Mouse (Mus musculus) layer of hippocampus, adult 2 months (tissue): ENCODE data around the gene Moap1. TPM values are rescaled to one million over a fixed set of nuclear protein-coding genes. Genes with fewer than 3 reads are reported as not detected.

Experiments
- DNase-seq, 2 experiments: peaks; one replicate each; pipeline ENCODE4 v3.0.0; 2022; ENCODE audit warnings: low spot score in 2 of 2
- H3K27ac ChIP-seq: fragments of 200-600 bp; 2 replicates; pipeline ENCODE4 v1.8.1; 2022
- H3K4me3 ChIP-seq: fragments of 200-600 bp; 2 replicates; pipeline ENCODE4 v1.8.1; 2022; ENCODE audit warnings: mild to moderate bottlenecking
- CTCF ChIP-seq: fragments of 200-600 bp; conservative IDR thresholded peaks from 2 replicates; pipeline ENCODE4 v1.8.1; 2022; ENCODE audit warnings: antibody characterized with exemption, mild to moderate bottlenecking, moderate library complexity
- total RNA-seq, 2 experiments: library from RNA; stranded (reverse); gene quantifications; 2 replicates each; pipeline ENCODE4 v1.2.3; 2021

Moap1 gene
- total RNA-seq, 2 experiments from 2014 or later: 24.3 to 24.9 TPM

DNA sequence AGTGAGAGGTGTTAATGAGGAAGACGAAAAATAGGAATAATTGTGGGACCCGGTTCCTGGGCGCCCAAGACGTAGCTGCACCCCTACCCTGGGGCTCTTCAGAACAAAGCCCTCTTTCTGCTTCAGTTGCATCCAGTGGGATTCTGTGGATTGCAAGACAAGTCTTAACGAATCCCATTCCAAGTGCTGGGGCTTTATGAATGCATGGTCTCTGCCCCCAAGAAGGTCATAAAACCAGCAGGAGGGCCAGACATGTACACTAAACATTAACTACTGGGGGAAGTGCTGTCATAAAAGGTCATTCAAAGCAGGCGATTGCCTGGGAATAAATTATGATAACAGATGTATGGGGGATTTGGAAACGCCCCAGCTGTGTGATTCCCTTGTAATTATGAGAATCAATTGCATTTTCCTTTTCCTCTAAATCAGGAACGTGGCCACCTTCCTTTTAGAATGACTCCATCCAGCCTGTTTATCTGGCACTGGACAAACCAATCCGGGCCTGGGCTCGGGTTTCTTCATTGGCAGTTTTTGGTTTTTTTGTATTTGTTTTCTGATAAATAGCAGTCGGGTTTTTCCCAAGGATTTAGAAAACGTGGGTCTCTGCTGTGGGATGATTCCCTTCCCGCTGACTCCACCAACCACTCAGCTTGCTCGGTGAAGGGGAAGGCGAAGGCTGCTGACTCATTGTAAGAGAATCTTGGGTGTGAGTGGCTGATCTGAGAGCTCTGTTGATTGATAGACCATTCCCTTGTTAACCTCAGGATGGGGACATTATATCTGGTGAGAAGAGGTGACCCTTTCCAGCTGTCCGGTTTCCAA, 12.5 kb downstream of the Moap1 start:
- Histone ChIP-seq H3K4me3 (peak overlapping the region; percentile 2; the same call in 1 of the 2 replicates), H3K27ac (peak overlapping the region; percentile 83)
- DNase-seq: no peak
- no peak for TF ChIP-seq CTCF

DNA sequence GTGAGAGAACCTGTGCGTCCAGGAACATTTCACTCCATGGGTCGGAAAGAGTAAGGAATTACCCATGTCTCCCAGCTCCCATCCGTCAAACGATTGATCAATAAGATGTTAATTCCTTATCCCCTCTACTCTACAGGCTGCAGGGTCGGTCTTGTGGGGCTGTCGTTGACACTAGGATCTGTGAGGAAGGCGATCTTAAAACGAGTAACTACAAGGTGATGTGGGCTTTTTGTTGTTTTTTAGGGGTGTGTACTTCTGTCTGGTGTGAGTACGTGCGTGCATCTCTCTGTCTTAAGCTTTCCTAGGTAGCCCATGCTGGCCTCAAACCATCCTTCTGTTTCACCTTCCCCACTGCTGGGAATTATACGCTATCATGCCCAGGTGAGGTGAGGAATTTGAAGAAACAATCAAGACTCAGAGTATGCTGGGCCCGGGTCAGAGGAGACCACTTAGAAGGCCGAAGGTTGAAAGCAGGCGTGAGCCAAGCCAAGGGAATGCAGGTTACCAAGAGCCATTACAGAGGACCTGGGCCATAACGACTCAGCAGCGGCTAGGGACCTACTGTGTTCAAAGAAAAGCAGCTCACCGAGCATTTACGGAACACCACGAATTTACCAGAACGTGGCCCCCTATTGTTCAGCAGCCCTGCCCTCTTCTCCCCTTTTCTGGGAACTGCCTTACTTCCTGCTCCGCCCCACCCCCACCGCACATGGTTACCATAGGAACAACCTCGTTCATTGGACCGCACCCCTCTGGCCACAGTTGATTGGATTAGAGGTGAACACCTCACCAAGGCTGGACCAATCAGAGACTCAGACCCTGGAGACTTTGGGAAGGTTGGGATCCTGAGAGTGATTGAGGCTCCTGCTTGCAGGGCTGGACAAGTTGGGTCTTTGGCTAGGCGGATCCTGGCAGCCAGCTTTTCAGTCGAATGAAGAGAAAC, 13.3 kb downstream of the Moap1 start:
- no peak for TF ChIP-seq CTCF
- DNase-seq: peak; percentile 71 to 78
- H3K4me3 ChIP-seq: peak overlapping the region; percentile 2; the same call in 1 of the 2 replicates
- peak overlapping the region; percentile 83 for H3K27ac ChIP-seq

DNA sequence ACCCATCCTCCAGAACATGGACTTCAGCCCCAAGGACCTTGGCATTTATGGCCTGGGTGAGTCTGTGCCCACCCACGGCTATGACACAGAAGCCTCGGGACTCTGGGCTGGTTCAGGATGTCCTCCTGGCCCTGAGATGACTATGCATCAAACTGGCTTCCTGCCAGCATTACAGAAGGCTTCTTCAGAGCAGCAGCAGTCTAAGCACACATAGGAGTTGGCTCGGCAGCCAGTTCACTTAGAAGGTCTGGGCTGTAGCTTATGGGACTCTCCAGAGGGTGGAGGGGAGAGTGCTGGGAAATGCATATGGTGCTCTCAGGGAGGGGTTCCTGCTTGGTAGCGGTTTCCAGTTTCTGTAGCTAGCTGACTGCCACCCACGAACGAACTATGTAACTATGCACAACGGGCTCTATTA, 17.7 kb downstream of the Moap1 start:
- DNase-seq: peak in 1 of 2 experiments; percentile 51
- no peak for TF ChIP-seq CTCF
- Histone ChIP-seq H3K27ac (peak overlapping the region; percentile 48; the same call in 1 of the 2 replicates), H3K4me3 (no peak overlapping the region)

DNA sequence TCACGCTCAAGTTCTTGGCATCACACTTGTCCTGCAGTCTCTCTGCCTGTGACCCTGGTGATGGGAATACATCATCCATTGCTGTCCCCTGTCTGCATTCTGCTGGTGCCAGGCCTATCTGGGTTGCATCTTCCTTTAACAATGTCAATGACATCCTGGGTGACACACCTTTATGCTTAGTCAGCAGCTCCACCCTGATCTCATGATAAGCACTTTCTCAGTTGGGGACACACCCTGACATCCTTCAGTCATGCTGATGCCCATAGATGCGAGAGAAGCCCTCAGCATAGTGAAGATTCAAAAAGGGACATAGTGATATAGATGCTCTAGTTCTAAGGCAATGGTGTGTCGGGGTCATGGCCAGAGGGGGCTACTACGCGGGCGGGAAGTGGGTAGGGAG, 18.3 kb downstream of the Moap1 start:
- DNase-seq: no peak
- no peak for TF ChIP-seq CTCF

DNA sequence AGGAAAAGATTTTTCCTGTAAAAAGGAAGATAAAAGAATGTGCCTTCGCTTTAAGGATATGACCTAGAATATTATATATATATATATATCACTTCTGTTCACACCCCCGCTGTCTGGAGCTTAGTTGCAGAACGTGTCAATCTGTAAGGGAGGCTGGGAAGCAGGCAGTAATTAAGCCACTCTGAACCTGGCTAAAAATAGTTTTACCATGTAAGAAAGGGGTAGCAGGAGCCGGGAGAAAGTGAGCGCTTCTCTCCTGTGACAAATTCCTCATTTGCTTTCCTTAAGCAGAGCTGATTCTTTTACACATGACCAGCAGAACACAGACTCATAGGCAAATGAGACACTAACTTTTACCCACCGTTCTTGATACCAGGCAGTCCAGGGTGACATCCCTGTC, 19.6 kb downstream of the Moap1 start:
- TF ChIP-seq CTCF: no peak
- H3K27ac ChIP-seq: no peak overlapping the region
- no peak for DNase-seq
- no peak overlapping the region for H3K4me3 ChIP-seq

More for the DNA sequence above, 18.3 kb downstream of the Moap1 start:
- Histone ChIP-seq H3K4me3 (no peak overlapping the region), H3K27ac (no peak overlapping the region)

DNA sequence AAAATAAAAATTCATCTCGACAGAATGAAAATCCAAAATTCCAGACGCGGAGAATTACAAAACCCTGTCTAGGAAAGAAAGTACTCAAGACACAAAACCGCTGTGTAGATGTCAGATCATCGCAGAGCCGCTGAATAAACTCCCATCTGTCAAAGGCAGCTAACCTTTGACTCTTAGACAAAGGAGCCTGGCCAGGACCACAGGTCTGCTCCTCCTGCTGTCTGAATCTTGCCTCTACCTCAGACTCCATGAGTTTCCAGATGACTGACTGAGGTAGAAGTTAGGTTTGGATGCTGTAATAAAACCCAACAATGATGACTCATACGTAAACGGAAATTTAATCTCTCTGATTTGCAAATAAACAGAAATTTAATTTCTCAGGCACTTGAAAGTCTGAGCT, 20.5 kb downstream of the Moap1 start:
- Histone ChIP-seq H3K27ac (no peak overlapping the region), H3K4me3 (no peak overlapping the region)
- no peak for TF ChIP-seq CTCF
- no peak for DNase-seq

DNA sequence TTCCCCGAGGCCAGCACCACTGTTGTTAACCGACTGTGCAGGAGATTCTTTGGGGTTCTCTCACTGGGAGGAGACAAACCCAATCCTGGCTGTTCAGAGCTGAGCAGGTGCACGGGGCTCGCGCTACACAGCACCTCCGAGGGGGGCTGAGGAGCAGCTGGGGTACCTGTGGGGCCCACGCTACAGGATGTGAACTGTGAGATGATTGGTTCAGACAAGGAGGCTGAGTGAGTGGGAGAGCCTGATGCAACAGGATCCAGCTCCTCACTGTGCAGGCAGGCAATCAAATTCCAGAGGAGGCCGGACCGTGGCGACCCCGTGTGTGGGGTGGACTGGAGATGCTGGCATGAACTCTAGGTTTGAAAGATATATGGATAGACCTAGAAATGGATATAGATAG, 21.0 kb downstream of the Moap1 start:
- DNase-seq: no peak
- no peak overlapping the region for H3K27ac ChIP-seq
- no peak overlapping the region for H3K4me3 ChIP-seq
- TF ChIP-seq CTCF: no peak

DNA sequence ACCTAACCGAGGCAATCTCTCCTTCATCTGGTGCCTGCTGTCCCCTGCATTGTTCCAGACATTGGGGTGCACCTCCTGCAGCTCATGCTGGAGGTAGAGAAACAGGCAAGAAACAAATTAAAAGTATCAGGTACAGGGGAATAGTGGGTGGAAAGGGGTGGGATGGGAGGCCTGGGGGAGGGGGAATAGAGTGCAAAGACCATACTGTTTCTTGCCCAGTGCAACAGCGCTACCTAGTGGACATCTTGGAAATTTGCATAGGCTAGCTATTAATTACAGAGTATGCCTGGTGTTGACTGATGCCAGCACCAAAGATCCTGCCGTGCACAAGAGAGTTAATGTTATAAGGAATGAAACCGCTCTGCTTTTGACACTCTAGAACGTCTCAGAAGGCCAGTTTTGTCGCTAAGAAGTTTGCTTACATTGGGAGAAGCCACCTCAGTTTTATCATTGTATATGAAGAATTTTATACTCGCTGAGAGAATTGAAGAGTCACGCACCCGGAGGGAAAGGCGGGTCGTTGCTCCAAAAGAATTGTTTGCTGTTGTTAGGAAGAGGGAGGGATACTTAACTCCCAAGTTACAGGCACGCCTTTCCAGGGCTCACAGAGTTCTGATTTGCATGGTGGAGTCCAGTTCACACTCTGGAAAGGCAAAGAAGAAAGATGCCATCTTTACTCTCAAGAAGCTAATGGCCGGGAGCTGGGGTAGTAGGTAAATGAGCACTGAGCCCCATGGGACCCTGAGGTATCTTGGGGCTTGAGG, 23.7 kb downstream of the Moap1 start:
- peak in 1 of 2 experiments; percentile 71 for DNase-seq
- H3K27ac ChIP-seq: no peak overlapping the region
- no peak overlapping the region for H3K4me3 ChIP-seq
- TF ChIP-seq CTCF: peak; percentile 91

DNA sequence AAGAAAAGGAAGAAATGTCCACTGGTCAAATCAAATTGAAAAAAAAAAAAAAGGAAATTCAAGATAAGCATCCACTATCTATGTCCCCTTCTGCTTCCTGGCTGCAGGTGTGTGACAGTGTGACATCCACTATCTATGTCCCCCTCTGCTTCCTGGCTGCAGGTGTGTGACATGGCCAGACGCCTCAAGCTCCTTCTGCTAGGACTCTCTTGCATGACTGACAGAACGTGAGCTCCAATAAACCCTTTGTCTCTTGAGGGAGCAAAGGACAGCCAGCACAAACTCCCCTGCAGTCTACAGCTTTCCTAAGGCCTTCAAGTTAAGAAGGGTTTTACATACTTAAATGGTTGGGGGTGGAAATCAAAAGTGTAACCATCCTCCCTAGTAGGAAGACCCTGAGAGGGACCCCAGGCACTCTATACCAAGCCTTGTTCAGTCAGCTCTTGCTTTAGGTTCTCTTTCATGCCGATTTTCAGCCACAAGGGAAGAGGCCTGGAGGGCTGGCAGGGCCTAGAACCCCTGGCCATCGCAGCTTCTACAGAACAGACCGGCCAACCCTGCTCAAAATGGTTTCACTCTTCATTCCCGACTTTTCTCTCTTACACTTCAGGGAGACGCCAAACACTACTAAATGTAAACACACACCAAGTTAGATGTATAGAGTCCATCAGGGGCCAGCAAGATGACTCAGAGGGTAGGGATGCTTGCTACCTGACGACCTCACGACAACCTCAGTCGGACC, 28.6 kb downstream of the Moap1 start:
- TF ChIP-seq CTCF: no peak
- DNase-seq: no peak
- Histone ChIP-seq H3K4me3 (no peak overlapping the region), H3K27ac (no peak overlapping the region)

DNA sequence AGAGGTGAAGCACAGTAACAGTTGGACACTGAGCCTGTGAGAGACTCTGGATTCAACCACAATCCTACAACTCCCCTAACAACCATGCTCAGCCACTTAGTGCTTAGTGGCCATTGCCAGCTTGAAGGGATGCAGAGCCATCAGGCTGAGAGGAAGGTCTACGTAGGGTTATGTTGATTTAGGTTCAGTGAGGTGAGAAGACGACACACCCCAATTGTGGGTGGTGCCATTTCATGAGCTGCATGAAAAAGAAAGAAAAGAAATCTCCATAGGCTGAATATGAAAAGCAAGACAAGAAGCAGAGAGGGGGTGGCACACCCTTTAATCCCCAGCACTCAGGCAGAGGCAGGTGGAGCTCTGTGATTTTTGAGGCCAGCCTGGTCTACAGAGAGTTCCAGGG, 29.3 kb downstream of the Moap1 start:
- DNase-seq: no peak
- no peak overlapping the region for H3K27ac ChIP-seq
- no peak for TF ChIP-seq CTCF
- H3K4me3 ChIP-seq: no peak overlapping the region

DNA sequence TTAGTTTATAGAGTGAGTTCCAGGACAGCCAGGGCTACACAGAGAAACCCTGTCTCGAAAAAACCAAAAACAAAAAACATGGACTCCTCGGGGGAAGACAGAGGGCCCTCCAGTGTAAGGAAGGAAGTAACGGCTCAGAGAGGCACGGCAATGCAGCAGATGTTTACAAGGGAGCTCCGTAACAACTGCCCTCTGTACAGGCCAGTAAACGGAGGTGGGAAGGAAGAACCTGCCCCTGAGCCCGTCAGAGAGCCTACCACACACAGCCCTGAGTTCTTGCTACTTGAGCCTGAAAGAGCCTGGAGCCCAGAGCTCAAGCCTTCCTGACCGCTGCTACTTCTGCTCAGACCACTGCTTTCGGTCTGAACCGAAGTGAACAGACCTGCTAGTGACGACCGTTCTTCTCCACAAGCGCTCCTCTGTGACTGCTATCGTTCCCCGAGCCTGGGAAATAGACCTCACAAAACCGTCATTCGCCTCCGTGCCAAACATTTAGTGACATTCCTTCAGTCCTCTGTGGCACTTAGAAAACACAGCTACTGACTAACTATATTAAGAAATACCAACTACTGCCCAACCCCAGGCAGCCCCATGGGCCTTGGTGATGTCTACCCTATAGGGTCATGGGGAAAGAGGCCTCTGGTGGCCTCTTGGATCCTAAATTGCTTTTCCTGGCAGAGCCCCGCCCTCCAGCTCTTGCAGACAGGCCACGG, 30.2 kb downstream of the Moap1 start:
- no peak for TF ChIP-seq CTCF
- Histone ChIP-seq H3K4me3 (no peak overlapping the region), H3K27ac (no peak overlapping the region)
- DNase-seq: no peak
